10 mouse cellular contexts compared by ENCODE assay signal in genomic region chr10:15392027-15392816, GRCm38 (mm10).
DNase-seq lines count a peak whose midpoint lies in the region; TF ChIP-seq lines count a peak whose summit lies in the region.
"Had no signal": no experiment of that assay in that cellular context is flagged by ENCODE, and none has a peak within 500 bp of the region (broad histone marks: within the 10 kb centered on the region; RNA-seq: fewer than 3 reads in every experiment).

No protein-coding gene starts in this region.

- H3K27ac ChIP-seq in gastrocnemius, adult 2 months = peak overlapping the region; percentile 54; the same call in 1 of the 2 replicates
- H3K27ac ChIP-seq: embryonic facial prominence, embryonic 13.5 days had no signal

- no peak overlapping the region for H3K4me3 ChIP-seq in gastrocnemius, adult 2 months
- H3K4me3 ChIP-seq: embryonic facial prominence, embryonic 13.5 days; megakaryocyte, embryonic 14.5 days had no signal

- DNase-seq in gastrocnemius, adult 2 months = peak; percentile 12
- DNase-seq in gastrocnemius, postnatal 10 days = no peak
- peak; percentile 5 for DNase-seq in thymus, postnatal 0 days (ENCODE audit: low spot score)
- no peak for DNase-seq in thymus, postnatal 36 days
- peak; percentile 28 for DNase-seq in kidney, postnatal 10 days
- DNase-seq in c-Kit-positive CD71-positive TER-119-positive erythroid progenitor cells, embryonic 14.5 days (ENCODE audit: low spot score) = no peak
- no peak for DNase-seq in layer of hippocampus, adult 8-10 months (ENCODE audit: low spot score in 2 of 2)
- no peak for DNase-seq in layer of hippocampus, adult 9-11 months

- no peak for TF ChIP-seq CTCF in gastrocnemius, adult 2 months (IDR thresholded peaks at IDR 0.05)

- intact Hi-C loops in gastrocnemius, adult 2 months (cut with DNase I) = no loop called here

Comparison
In these comparisons a context has a peak if more than half of its experiments do, and no peak if none do; other contexts are left out.
1. DNase-seq: peak in gastrocnemius, adult 2 months (single experiment), thymus, postnatal 0 days (single experiment) and kidney, postnatal 10 days (single experiment); none in gastrocnemius, postnatal 10 days (single experiment), thymus, postnatal 36 days (0 of 2), c-Kit-positive CD71-positive TER-119-positive erythroid progenitor cells, embryonic 14.5 days (single experiment), layer of hippocampus, adult 8-10 months (0 of 2) and layer of hippocampus, adult 9-11 months (single experiment).